Mouse (Mus musculus): ENCODE measurements around the gene Kidins220. TPM values are rescaled to one million over a fixed set of nuclear protein-coding genes. Genes with fewer than 3 reads are reported as not detected.

Kidins220 gene
- total RNA-seq, 4 experiments from 2014 or later: 316 to 342 (median 332) TPM

DNA sequence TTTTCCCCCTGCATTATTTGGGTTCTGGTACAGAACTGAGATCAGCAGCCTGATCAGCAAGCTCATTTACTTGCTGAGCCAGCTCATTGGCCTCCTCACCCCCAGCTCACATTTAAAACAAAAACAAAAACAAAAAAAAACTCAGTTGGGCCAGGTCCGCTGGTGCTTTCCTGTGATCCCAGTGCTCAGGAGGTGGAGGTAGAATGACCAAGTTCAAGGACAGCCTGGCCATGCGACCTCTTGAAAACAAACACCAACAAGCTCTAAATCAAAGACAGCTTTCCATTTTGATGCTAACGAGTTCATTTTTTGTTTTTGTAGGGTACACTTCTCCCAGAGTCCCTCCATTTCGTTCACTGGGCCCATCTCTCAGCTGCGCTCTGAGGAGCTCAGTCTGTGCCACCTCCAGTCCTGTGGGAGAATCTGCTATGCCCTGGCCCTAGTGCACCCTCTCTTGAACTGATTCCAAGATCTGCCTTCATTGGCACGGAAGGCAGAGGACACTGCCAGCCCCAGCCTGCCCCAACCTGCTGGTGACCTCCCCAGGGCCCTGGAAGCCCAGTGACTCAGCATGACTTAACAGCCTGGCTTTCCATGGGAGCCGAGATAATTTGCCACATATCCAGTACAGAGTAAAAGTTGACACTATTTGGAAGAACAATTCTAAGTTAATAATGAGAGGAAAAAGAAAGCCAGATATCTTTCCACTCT is 135.4 kb downstream of the Kidins220 start:
- no peak for DNase-seq (ENCODE audit: low spot score in 2 of 2)

DNA sequence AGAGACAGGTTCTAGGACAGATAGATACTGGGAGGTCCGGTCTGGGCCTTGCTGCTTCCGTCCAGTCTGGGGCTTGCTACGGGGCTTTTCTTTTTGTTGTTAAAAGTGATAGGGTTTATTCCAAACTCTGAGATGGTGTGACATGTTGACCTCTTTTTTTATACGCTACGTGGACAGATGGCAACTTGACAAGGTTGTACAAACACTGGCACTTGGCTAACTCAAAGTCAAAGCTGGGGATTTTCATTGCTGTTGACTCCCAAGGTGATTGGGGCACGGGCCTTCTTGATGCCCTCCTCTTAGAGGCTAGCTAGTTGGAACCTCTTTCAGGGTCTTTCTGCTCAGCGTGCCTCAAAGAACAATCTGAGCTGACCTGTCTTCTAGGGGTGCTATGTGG is 136.0 kb downstream of the Kidins220 start:
- DNase-seq (ENCODE audit: low spot score in 2 of 2): no peak

Other genes with a start within 250 kb of the Kidins220 start
- 10 to 100 TPM; 74.1 to 93.2 (median 82.1) TPM for gene Mboat2, start 144.0 kb upstream of the Kidins220 start, total RNA-seq (2022)
- 100 to 1,000 TPM; 131 to 145 (median 138) TPM for gene Id2, start 122.2 kb downstream of the Kidins220 start, total RNA-seq (2022)

Measured in left cerebral cortex, adult 8-10 months (tissue).